Mouse (Mus musculus): ENCODE results near the gene Gm49486. TPM values are rescaled to one million over a fixed set of nuclear protein-coding genes. Genes with fewer than 3 reads are reported as not detected.
A peak's percentile ranks its signal among the peaks of the same experiment; 100 is the strongest.

Gm49486 gene
- polyA plus RNA-seq (2014; fragmentation: Nextera tagmentation; extraction: Ambion mirVana): 0.43 and 0.47 TPM in 2 replicates

DNA sequence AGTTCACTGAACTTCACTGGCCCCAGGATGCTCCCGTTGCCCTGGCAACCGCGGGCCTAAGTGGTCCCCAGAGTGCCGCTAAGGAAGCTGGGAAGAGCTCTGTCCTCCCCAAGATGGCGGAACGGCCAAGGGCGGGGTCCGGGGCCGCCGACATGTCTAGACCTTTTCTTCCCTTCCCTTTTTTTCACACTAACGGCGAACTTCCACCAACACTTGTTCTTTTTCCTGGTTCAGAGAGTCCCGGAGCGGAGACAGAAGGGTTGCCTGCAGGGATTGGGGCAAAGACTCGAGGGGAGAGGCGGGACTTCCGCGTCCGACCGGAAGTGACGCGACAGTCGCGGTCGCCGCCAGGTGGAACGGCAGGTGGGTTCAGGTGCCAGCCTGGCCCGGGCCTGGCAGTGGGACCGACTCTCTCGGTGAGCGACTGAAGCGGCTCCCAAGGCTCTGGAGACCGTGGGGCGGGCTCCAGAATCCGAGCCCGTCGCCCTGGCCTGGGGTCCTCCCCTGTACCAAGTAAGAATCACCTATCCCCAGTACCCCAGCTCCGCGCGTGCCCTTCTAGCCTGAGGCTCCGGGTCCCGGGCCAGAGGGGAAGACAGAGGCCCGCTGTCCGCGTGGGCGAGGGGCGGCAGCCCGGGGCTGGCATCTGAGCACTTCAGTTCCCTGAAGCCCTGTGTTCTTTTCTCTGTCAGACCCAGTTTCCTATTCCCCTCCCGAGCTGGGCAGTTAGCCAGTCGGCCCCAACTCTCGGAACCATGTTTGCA is at the start of gene Gm49486, which contains the start of gene Pick1:
Gm49486 (plus strand) TSS at position 334 of the 764 bp plus-strand sequence.
Pick1 (plus strand) TSS at position 116 of the 764 bp plus-strand sequence.
- Histone ChIP-seq H3K9me3 (ENCODE audit: control insufficient read depth, low read length) (no peaks in the 10 kb centered on the region), H3K27ac (replicated peaks; ENCODE audit: low read depth, low read length) (peak within 1 kb of the TSS; percentile 93), H3K36me3 (ENCODE audit: control insufficient read depth, insufficient read depth, low read length) (no peaks in the 10 kb centered on the region), H3K9ac (ENCODE audit: low read length) (peak within 1 kb of the TSS; percentile 82), H3K27me3 (ENCODE audit: control insufficient read depth, insufficient read depth, low read length) (no peaks in the 10 kb centered on the region), H3K4me2 (ENCODE audit: low read depth, severe bottlenecking) (peak within 1 kb of the TSS; percentile 98), H3K4me3 (ENCODE audit: low read depth, low read length) (peak within 1 kb of the TSS; percentile 94), H3K4me1 (ENCODE audit: control insufficient read depth, insufficient read depth, low read length) (peaks cover 13% of the 10 kb centered on the region)
- WGBS: 2% methylated on average over 51 of the region's 51 CpGs
- peak; percentile 83 for ATAC-seq (ENCODE audit: insufficient number of reproducible peaks, low FRiP score, low TSS enrichment, low read depth)
- peak; percentile 92 for DNase-seq (ENCODE audit: low spot score)

DNA sequence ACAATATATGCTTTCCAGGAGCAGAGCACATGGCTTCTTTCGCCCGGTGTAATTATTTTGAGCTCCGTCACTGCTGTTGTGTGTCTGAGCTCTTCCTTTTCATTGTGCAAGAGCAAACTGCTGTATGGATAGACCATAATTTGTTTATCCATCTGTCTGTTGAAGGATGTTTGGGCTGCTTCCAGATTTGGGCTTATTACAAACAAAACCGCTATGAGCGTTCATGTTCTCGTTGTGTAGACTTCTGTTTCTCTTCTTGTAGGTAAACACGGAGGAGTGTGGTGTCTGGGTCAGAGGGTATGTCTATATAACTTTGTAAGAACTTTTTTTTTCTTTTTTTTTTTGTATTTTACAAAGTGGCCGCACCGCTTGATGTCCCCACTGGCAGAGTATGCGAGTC is 44.0 kb upstream of the Gm49486 start:
- no peaks in the 10 kb centered on the region for H3K27me3 ChIP-seq (ENCODE audit: control insufficient read depth, insufficient read depth, low read length)
- no peak overlapping the region for H3K4me3 ChIP-seq (ENCODE audit: low read depth, low read length)
- 91% methylated on average over 10 of the region's 10 CpGs for WGBS
- H3K9me3 ChIP-seq (ENCODE audit: control insufficient read depth, low read length): no peaks in the 10 kb centered on the region
- H3K4me1 ChIP-seq (ENCODE audit: control insufficient read depth, insufficient read depth, low read length): no peaks in the 10 kb centered on the region
- no peaks in the 10 kb centered on the region for H3K36me3 ChIP-seq (ENCODE audit: control insufficient read depth, insufficient read depth, low read length)
- H3K27ac ChIP-seq (replicated peaks; ENCODE audit: low read depth, low read length): no peak overlapping the region
- ATAC-seq (ENCODE audit: insufficient number of reproducible peaks, low FRiP score, low TSS enrichment, low read depth): no peak
- H3K9ac ChIP-seq (ENCODE audit: low read length): no peak overlapping the region
- no peak for DNase-seq (ENCODE audit: low spot score)
- no peak overlapping the region for H3K4me2 ChIP-seq (ENCODE audit: low read depth, severe bottlenecking)

DNA sequence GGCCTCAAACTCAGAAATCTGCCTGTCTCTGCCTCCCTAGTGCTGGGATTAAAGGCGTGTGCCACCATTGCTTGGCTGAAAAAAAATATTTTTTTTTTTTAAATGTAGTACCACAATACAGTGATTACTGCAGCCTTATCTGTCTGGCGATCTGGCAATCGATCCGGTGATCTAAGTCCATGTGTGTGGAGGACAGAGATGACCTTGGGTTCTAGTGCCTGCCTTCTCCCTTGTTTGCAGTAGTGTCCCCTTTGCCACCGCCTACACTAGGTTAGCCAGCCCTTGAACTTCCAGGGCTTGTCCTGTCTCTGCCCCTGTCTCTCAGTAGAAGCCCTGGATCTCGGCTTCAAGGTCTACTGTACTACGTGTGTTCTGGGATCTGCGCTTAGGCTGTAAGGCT is 41.4 kb upstream of the Gm49486 start:
- DNase-seq (ENCODE audit: low spot score): no peak
- H3K9me3 ChIP-seq (ENCODE audit: control insufficient read depth, low read length): no peaks in the 10 kb centered on the region
- no peak overlapping the region for H3K4me2 ChIP-seq (ENCODE audit: low read depth, severe bottlenecking)
- no peaks in the 10 kb centered on the region for H3K36me3 ChIP-seq (ENCODE audit: control insufficient read depth, insufficient read depth, low read length)
- H3K4me1 ChIP-seq (ENCODE audit: control insufficient read depth, insufficient read depth, low read length): no peaks in the 10 kb centered on the region
- no peak overlapping the region for H3K4me3 ChIP-seq (ENCODE audit: low read depth, low read length)
- WGBS: 92% methylated on average over 8 of the region's 8 CpGs
- no peak for ATAC-seq (ENCODE audit: insufficient number of reproducible peaks, low FRiP score, low TSS enrichment, low read depth)
- H3K27me3 ChIP-seq (ENCODE audit: control insufficient read depth, insufficient read depth, low read length): no peaks in the 10 kb centered on the region
- no peak overlapping the region for H3K9ac ChIP-seq (ENCODE audit: low read length)
- no peak overlapping the region for H3K27ac ChIP-seq (replicated peaks; ENCODE audit: low read depth, low read length)

DNA sequence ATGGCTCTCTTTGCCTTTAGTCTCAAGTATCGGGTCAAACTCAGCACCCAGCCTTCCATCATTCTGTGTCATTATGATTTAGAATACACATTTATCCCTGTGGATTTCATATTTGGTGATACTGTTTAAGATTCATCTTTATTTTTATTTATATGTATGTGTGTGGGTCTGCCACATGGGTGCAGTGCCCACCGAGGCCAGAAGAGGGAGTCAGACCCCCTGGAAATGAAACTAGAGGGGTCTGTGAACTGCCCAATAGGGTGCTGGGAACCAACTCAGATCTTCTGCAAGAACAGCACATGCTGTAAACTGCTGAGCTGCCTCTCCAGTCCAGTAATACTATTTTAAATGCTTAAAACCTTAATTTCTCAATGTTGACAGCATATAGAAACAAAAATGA is 37.8 kb upstream of the Gm49486 start:
- Histone ChIP-seq H3K4me3 (ENCODE audit: low read depth, low read length) (no peak overlapping the region), H3K4me2 (ENCODE audit: low read depth, severe bottlenecking) (no peak overlapping the region), H3K27me3 (ENCODE audit: control insufficient read depth, insufficient read depth, low read length) (no peaks in the 10 kb centered on the region), H3K9ac (ENCODE audit: low read length) (no peak overlapping the region), H3K9me3 (ENCODE audit: control insufficient read depth, low read length) (no peaks in the 10 kb centered on the region), H3K36me3 (ENCODE audit: control insufficient read depth, insufficient read depth, low read length) (no peaks in the 10 kb centered on the region), H3K27ac (replicated peaks; ENCODE audit: low read depth, low read length) (no peak overlapping the region), H3K4me1 (ENCODE audit: control insufficient read depth, insufficient read depth, low read length) (peaks cover 4% of the 10 kb centered on the region; the same call in 1 of the 2 replicates)
- no peak for ATAC-seq (ENCODE audit: insufficient number of reproducible peaks, low FRiP score, low TSS enrichment, low read depth)
- 89% methylated on average over 2 of the region's 2 CpGs for WGBS
- DNase-seq (ENCODE audit: low spot score): no peak

DNA sequence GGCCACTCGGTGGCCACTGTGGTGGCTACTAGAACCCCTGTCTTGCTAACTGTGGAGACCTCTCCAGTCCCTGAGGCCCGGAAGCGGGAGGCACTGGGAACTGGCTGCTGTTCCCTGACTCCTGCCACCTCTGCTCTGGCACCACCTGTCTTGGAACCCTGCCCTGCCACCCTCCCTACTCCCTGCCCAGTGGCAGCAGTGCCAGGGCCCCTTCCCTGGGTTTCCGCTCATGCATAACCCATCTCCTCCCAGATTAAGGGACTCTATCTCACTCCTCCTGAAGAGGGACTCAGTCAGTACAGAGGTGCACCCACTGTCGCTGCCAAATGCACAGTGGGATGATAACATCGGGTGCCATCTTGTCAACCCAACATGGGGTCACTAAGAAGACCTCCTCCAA is 36.7 kb upstream of the Gm49486 start:
- H3K4me1 ChIP-seq (ENCODE audit: control insufficient read depth, insufficient read depth, low read length): peaks cover 4% of the 10 kb centered on the region; the same call in 1 of the 2 replicates
- H3K27ac ChIP-seq (replicated peaks; ENCODE audit: low read depth, low read length): peak overlapping the region; percentile 15; the same call in 1 of the 2 replicates
- H3K27me3 ChIP-seq (ENCODE audit: control insufficient read depth, insufficient read depth, low read length): no peaks in the 10 kb centered on the region
- H3K9me3 ChIP-seq (ENCODE audit: control insufficient read depth, low read length): no peaks in the 10 kb centered on the region
- no peak for DNase-seq (ENCODE audit: low spot score)
- H3K4me2 ChIP-seq (ENCODE audit: low read depth, severe bottlenecking): no peak overlapping the region
- no peak overlapping the region for H3K9ac ChIP-seq (ENCODE audit: low read length)
- 94% methylated on average over 6 of the region's 6 CpGs for WGBS
- H3K4me3 ChIP-seq (ENCODE audit: low read depth, low read length): no peak overlapping the region
- no peaks in the 10 kb centered on the region for H3K36me3 ChIP-seq (ENCODE audit: control insufficient read depth, insufficient read depth, low read length)
- ATAC-seq (ENCODE audit: insufficient number of reproducible peaks, low FRiP score, low TSS enrichment, low read depth): no peak

DNA sequence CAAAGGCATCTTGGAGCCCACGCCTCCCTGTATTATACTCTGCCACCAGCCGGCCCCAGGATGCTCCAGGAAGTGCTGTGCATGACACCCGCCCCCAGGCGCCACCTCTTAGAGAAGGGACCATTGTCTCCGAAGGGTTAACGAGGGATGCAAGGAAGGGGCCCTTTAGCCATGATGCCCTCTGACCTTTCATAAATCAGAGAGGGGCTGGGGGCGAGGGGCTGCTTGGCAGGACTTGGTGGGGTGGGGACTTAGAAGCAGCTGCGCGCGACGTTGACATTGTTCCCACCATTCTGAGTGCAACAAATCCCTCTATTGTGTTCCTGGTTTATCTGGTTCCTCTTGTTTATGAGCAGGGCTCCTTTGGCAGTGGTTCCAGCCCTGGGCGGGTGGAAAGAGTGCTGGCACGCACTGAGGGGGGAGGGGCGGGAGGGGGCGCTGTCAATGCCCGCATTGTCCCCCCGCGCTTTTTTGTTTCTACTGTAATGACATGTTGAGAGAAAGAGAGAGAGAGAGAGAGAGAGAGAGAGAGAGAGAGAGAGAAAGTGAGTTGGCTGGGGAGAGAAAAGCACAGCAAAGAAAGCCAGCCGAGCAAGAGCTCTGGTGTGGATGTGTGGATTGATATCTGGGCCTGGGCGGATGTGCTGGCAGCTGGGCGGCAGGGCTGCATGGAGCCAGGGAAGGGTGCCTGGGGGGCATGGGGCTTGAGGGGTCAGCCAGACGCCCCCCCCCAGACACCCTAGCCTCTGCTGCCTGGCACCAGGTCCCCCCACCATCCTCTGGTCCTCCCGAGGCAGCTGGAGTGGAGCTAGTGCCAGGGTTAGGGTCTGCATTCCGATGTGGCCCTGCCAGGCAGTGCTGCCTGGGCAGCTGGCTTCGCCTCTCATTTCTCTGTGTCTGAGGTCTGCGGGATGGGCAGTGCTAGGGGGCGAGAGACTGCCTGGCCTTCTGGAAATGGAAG is 36.0 kb upstream of the Gm49486 start:
- DNase-seq (ENCODE audit: low spot score) (peak; percentile 24), ATAC-seq (ENCODE audit: insufficient number of reproducible peaks, low FRiP score, low TSS enrichment, low read depth) (no peak)
- H3K4me1 ChIP-seq (ENCODE audit: control insufficient read depth, insufficient read depth, low read length): peaks cover 4% of the 10 kb centered on the region; the same call in 1 of the 2 replicates
- H3K9me3 ChIP-seq (ENCODE audit: control insufficient read depth, low read length): no peaks in the 10 kb centered on the region
- WGBS: 47% methylated on average over 27 of the region's 27 CpGs
- H3K4me2 ChIP-seq (ENCODE audit: low read depth, severe bottlenecking): no peak overlapping the region
- peak overlapping the region; percentile 37 for H3K9ac ChIP-seq (ENCODE audit: low read length)
- peak overlapping the region; percentile 15; the same call in 1 of the 2 replicates for H3K27ac ChIP-seq (replicated peaks; ENCODE audit: low read depth, low read length)
- no peaks in the 10 kb centered on the region for H3K36me3 ChIP-seq (ENCODE audit: control insufficient read depth, insufficient read depth, low read length)
- H3K27me3 ChIP-seq (ENCODE audit: control insufficient read depth, insufficient read depth, low read length): no peaks in the 10 kb centered on the region
- no peak overlapping the region for H3K4me3 ChIP-seq (ENCODE audit: low read depth, low read length)

DNA sequence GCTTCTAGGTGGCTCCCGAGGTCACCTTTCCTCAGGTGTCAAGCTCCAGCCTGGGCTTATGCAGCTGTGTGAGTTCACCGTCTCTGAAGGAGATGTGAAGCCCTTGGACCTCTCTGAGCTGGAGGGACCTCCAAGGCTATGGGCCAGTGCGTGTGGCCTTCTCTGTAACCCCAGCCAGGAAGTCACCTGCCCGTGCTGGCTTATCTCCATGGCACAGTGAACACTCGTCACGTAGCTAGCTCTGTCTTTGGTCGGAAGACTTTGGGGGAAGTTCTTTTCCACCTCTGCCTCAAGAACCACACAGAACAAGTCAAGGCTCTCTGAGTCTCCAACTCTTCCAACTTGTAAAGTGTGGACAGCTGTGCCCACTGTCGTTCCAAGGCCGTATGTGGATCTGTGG is 35.1 kb upstream of the Gm49486 start:
- Histone ChIP-seq H3K36me3 (ENCODE audit: control insufficient read depth, insufficient read depth, low read length) (no peaks in the 10 kb centered on the region), H3K9me3 (ENCODE audit: control insufficient read depth, low read length) (no peaks in the 10 kb centered on the region), H3K9ac (ENCODE audit: low read length) (no peak overlapping the region; the same call in 1 of the 2 replicates), H3K27ac (replicated peaks; ENCODE audit: low read depth, low read length) (no peak overlapping the region), H3K4me1 (ENCODE audit: control insufficient read depth, insufficient read depth, low read length) (peaks cover 4% of the 10 kb centered on the region; the same call in 1 of the 2 replicates), H3K4me3 (ENCODE audit: low read depth, low read length) (no peak overlapping the region), H3K27me3 (ENCODE audit: control insufficient read depth, insufficient read depth, low read length) (no peaks in the 10 kb centered on the region), H3K4me2 (ENCODE audit: low read depth, severe bottlenecking) (no peak overlapping the region)
- ATAC-seq (ENCODE audit: insufficient number of reproducible peaks, low FRiP score, low TSS enrichment, low read depth): no peak
- DNase-seq (ENCODE audit: low spot score): no peak
- WGBS: 79% methylated on average over 9 of the region's 9 CpGs

DNA sequence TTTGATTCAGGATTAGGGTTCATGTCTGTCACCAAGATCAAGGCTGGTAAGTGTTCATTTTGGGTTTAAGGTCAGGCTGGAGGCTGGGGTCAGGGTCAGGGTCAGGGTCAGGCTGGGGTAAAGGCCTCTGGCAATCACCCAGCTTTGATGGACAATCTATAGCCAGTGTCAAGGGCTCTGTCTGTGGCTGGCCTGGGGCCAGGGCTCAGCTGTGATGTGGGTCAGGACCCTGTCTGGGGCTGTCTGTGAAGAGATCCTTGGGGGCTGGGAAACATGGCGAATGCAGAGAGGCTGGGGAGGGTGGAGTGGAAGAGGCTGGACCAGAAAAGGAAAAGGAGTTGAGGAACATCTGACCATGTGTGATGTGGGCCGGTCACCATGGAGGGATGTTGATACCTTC is 34.2 kb upstream of the Gm49486 start:
- no peaks in the 10 kb centered on the region for H3K27me3 ChIP-seq (ENCODE audit: control insufficient read depth, insufficient read depth, low read length)
- DNase-seq (ENCODE audit: low spot score) (no peak), ATAC-seq (ENCODE audit: insufficient number of reproducible peaks, low FRiP score, low TSS enrichment, low read depth) (no peak)
- no peaks in the 10 kb centered on the region for H3K36me3 ChIP-seq (ENCODE audit: control insufficient read depth, insufficient read depth, low read length)
- H3K4me3 ChIP-seq (ENCODE audit: low read depth, low read length): no peak overlapping the region
- peaks cover 4% of the 10 kb centered on the region; the same call in 1 of the 2 replicates for H3K4me1 ChIP-seq (ENCODE audit: control insufficient read depth, insufficient read depth, low read length)
- 83% methylated on average over 2 of the region's 2 CpGs for WGBS
- H3K9ac ChIP-seq (ENCODE audit: low read length): no peak overlapping the region
- no peaks in the 10 kb centered on the region for H3K9me3 ChIP-seq (ENCODE audit: control insufficient read depth, low read length)
- no peak overlapping the region for H3K27ac ChIP-seq (replicated peaks; ENCODE audit: low read depth, low read length)
- no peak overlapping the region for H3K4me2 ChIP-seq (ENCODE audit: low read depth, severe bottlenecking)

All from limb, embryonic 11.5 days (tissue).